Mouse (Mus musculus): ENCODE measurements around the gene Mlh1.

Mlh1 gene

GRCm38 (mm10) chr9:111271434-111272160 is at the start of gene Mlh1, which contains the start of gene Epm2aip1:
Mlh1 (minus strand) TSS chr9:111271791.
Epm2aip1 (plus strand) TSS chr9:111271929.
- peak; percentile 98 to 99 for DNase-seq (ENCODE audit: low spot score in 2 of 2)

DNA sequence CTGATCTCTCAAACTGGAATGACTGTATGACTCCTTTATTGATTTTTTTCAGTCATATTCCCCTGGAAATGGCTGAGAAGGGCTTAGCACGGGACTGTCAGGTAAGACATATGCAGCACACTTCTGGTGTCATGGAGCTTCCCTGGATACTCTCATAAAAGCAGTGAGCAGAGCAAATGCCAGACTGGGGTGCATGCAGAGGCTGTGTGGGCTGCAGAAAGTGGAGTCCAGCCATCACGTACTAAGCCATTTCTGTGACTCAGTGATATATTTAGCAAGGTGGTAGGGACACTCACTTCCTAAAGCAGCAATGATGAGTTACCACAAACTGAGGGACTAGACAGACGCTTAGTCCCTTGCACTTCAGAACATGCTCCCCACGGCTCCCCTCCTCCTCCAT is 49.3 kb upstream of the Mlh1 start:
- peak; percentile 39 to 69 for DNase-seq (ENCODE audit: low spot score in 2 of 2)

- DNase-seq (ENCODE audit: low spot score in 2 of 2) = peak in 1 of 2 experiments; percentile 52
Measured at GRCm38 (mm10) chr9:111314219-111314618, 42.6 kb upstream of the Mlh1 start.

DNA sequence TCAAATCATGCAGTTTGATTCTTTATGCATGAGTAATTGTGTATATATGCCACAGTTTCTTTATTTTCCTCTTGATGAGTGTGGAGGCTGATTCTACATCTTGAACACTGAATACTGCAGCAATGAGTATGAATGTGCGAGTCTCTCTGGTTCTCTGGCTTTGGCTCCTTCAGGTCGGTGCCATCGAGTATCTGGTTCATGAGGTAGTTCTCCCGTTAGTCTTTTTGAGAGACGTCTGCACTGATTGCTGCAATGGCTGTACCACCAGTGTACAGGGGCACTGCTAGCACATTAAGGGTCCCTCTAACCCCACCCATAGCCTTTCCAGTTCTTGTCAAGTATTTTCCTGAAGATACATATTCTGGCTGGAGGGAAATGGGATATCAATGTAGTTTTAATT is 42.2 kb upstream of the Mlh1 start:
- no peak for DNase-seq (ENCODE audit: low spot score in 2 of 2)

GRCm38 (mm10) chr9:111313299-111313698 is 41.7 kb upstream of the Mlh1 start:
- no peak for DNase-seq (ENCODE audit: low spot score in 2 of 2)

- DNase-seq (ENCODE audit: low spot score in 2 of 2) = no peak
Measured at GRCm38 (mm10) chr9:111312442-111313141, 41.0 kb upstream of the Mlh1 start.

DNA sequence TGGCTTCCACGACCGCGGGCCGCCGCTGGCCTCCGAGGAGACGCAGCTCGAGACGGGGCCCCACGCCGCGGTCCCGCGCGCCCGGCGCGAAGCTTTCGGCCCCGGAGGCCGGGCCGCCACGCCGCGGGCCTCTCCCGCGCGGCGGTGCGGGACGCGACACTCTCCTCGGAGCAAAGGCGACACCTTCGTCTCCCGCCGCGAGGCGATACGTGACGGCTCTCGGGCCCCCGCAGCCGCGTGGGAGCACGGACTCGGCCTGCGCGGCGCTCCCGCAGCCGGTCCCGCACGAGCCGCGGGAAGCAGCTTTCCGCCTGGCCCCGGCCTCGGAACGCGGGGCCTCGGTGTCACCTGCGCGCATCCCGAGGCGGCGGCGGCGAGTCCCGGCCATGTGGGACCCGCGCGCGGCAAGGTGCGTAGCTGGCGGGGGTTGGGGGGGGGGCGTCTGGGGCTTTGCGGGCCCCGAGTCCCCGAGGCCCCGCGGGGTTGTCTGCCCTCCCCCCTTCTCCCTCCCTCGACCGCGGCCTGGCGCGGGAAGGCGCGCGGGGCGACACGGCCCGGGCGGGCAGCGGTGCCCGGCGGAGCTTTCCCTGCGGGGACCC is 40.4 kb upstream of the Mlh1 start:
- no peak for DNase-seq (ENCODE audit: low spot score in 2 of 2)

GRCm38 (mm10) chr9:111311031-111311842 is 39.6 kb upstream of the Mlh1 start, which contains the start of gene Trank1:
Trank1 (plus strand) TSS chr9:111311739.
- DNase-seq (ENCODE audit: low spot score in 2 of 2) = peak in 1 of 2 experiments; percentile 31

- DNase-seq (ENCODE audit: low spot score in 2 of 2) = no peak
Measured at GRCm38 (mm10) chr9:111306142-111306541, 34.6 kb upstream of the Mlh1 start.

GRCm38 (mm10) chr9:111304036-111304435 is 32.4 kb upstream of the Mlh1 start:
- peak; percentile 31 to 59 for DNase-seq (ENCODE audit: low spot score in 2 of 2)

- no peak for DNase-seq (ENCODE audit: low spot score in 2 of 2)
Measured at GRCm38 (mm10) chr9:111302196-111302831, 30.7 kb upstream of the Mlh1 start.

DNA sequence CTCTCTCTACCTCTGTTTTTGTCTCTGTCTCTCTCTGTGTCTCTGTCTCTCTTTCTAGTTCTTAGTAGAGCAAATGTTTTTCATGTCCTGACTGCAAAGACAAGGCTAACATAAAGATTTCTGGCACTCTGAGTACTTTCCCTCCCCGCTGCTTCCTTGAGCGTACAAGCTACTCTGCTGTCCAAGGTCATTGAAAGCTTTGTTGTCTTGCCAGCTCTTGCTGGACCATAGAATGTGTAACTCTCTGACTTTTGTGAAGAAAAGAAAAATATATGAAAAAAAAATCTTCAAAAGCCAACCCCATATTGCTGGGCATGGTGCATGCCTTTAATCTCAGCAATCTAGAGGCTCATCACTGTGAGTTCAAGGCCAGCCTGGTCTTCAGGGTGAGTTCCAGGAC is 27.0 kb upstream of the Mlh1 start:
- DNase-seq (ENCODE audit: low spot score in 2 of 2) = no peak

- no peak for DNase-seq (ENCODE audit: low spot score in 2 of 2)
Measured at GRCm38 (mm10) chr9:111296433-111296832, 24.8 kb upstream of the Mlh1 start.

GRCm38 (mm10) chr9:111295323-111295722 is 23.7 kb upstream of the Mlh1 start:
- no peak for DNase-seq (ENCODE audit: low spot score in 2 of 2)

- DNase-seq (ENCODE audit: low spot score in 2 of 2) = no peak
Measured at GRCm38 (mm10) chr9:111294911-111295310, 23.3 kb upstream of the Mlh1 start.

DNA sequence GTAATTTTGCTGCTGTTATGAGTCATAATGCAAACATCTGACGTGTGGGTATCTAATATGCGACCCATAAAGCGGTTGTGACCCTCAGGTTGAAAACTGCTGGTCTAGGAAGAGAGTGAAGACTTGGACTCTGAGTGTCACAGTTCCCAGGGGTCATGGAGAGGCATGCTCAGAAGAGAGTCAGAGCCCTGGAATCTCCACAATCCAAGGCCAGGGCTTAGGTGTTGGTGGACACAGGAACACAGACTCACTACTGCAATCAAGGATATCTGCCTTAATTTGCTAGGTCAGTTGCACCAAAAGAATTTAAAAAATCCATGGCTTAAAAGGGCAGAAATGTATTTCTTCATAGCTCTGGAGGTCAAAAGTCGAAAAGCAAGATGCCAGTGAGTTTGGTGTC is 21.6 kb upstream of the Mlh1 start:
- DNase-seq (ENCODE audit: low spot score in 2 of 2) = no peak

GRCm38 (mm10) chr9:111290539-111291100 is 19.0 kb upstream of the Mlh1 start:
- DNase-seq (ENCODE audit: low spot score in 2 of 2) = no peak

DNA sequence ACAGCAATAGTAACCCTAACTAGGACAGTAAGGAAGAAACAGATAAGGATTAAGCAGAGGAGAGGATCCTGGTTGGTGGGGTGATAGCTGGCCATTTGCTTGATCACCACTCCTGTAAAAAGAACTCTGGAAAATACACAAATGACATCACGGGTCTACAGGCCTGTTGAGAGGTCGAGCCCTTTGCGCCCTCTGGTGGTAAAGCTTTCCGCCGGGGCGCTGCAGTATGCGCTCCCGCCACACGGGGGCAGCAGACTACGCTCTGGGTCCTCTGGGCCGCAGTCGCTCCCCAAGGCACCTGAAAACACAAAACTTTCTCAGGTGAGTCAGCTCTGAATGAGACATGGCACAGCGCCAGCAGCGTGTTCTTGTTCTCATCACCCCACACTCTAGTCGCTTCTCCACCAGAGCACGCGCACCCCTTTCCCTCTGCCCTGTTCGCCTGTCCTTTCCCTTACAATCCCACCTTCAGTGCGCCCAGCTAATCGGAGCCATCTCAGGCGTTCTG is 18.3 kb upstream of the Mlh1 start:
- DNase-seq (ENCODE audit: low spot score in 2 of 2) = peak; percentile 85 to 90

DNA sequence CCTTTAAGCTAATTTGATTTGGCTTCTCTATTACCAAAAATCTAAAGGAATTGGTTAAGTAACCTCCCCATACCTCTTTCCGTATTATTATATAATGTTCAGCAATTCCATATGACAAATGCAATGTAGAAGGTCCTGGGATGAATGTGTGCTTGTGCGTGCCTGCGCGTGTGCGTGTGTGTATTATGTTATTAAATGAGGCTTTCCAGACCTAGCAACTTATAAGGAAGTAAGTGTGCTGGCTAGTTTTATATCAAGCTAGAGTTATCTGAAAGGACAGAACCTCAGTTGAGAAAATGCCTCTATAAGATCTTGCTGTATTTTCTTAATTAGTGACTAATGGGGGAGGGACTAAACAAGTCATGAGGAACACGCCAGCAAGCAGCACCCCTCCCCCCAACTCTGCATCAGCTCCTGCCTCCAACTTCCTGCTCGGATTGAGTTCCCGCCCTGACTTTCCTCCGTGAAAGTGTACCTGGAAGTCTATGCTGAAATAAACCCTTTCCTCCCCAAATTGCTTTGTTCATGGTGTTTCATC is 17.8 kb upstream of the Mlh1 start:
- DNase-seq (ENCODE audit: low spot score in 2 of 2) = no peak

GRCm38 (mm10) chr9:111287956-111288355 is 16.4 kb upstream of the Mlh1 start:
- DNase-seq (ENCODE audit: low spot score in 2 of 2) = no peak

Measured in right cerebral cortex, postnatal 36 days (tissue).